Mouse (Mus musculus): Measurements from ENCODE around the gene Alg5. TPM values are rescaled to one million over a fixed set of nuclear protein-coding genes. Genes with fewer than 3 reads are reported as not detected.

Alg5 gene
- total RNA-seq, 2 experiments from 2014 or later, result 8.1 to 11.7 TPM

DNA sequence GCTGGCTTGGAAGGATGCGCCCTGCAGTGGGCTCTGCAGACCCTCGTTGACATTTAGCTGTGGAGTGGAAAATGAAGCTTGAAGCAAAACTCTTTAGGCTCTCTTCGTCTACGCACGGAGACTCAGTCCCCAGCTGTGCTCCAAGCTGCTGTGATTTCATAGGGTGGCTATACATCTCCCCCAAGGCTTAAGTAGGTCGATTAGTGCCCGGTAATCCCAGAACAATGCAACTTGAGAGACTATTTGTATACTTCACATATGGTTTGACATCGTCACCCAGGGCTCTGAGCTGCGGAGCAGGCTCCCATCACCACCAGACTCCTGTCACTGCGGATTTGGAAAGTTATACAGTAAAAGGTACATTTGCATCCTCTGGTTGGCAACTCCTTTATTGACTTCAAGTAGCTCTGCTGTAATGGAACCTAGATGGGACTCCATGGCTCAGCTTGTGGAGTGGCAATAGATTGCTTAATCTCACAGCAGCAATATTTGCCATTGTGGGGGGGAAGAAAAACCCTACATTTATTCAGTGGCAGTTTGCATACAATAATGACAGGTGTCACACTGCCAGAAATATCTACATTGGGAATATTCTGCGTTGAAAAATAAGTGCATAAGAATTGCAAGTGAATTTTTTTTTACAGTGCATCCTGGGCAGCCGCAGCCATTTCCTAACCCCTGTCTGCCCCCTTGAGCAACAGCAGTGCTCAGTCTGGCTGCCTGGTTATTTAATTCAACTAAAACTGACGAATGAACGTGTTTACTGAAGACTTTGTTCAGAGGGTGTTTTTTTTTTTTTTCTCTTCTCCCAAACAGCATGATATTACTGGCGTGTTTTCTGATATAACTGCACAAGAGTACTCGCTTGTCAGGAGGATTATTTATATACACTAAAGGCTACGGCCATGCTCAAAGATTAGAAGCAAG, 34.3 kb downstream of the Alg5 start:
- intact Hi-C loops (cut with DNase I; ENCODE audit: low total_unique reads), result no loop called here
- no peak for DNase-seq

GRCm38 (mm10) chr3:54773613-54774012, 38.3 kb downstream of the Alg5 start:
- no peak for DNase-seq
- intact Hi-C loops (cut with DNase I; ENCODE audit: low total_unique reads), result no loop called here

DNA sequence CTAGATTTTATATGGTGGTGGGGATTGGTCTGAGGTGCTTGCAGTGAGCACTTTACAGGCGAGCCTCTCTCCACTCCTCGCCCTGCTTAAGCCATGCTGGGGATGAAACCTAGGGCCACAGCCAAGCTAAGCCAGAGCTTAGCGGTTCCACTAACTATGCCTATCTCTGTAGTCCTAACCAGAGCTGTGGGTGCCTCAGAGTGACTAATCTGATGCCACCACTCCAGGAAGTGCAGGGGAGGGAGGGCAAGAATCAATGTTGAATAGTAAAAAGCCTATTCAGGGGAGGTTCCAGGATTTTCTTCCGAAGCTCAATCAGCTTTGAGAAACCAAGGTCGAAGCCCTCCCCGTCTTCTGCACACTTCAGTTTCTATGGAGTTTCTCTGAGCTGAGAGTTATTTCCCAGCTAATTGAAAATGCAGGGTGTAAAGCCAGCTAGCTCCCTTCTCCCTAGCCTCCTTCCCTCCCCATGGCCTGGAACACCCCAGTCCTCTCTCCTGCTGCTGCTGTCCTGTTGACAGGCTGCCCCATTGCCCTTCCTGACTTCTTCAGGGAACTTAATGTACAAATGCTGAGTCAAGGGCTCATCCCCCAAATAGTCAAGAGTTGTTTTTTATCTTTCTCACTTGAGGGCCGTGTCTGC, 40.8 kb downstream of the Alg5 start:
- no peak for DNase-seq
- intact Hi-C loops (cut with DNase I; ENCODE audit: low total_unique reads), result no loop called here

GRCm38 (mm10) chr3:54790601-54791000, 55.3 kb downstream of the Alg5 start:
- intact Hi-C loops (cut with DNase I; ENCODE audit: low total_unique reads), result no loop called here
- no peak for DNase-seq

DNA sequence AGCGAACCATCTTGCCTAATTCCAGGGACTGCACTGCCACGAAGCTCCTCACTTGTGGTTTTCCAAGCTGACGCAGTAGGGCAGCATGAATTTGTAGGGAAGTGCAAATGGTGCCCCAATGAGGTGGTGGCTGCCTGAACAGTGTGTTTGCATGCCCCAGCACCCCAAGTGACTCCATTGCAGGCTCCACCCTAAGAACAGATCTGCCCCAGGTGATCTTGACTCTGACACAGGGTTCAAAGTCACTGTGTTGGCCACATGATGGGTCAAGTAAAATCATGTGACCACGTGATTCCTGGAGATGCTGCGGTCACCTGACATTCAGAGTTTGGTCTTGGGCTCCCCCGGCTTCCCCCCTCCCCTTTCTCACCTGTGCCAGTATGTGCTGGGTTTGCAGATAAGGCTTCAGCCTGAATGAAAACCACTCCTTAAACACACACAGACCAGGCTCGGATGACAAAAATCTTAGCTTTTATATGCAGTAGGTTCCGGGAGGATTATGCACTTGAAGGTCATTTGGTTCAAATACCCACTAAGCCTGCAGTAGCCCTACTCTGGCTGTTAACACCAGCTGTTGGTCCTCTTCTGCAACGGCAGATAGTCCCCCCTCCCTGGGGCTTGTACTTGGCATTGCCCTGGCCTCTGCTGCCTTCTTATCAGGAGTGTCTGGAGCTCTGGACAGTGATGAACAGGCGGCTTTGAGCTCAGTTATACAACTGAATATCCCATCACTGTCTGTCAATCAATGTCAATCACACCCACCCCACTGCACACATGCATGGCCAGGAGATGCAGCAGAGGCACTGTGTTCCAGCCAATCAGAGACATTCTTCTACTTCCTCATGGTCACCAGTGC, 56.7 kb downstream of the Alg5 start:
- intact Hi-C loops (cut with DNase I; ENCODE audit: low total_unique reads), result no loop called here
- no peak for DNase-seq

DNA sequence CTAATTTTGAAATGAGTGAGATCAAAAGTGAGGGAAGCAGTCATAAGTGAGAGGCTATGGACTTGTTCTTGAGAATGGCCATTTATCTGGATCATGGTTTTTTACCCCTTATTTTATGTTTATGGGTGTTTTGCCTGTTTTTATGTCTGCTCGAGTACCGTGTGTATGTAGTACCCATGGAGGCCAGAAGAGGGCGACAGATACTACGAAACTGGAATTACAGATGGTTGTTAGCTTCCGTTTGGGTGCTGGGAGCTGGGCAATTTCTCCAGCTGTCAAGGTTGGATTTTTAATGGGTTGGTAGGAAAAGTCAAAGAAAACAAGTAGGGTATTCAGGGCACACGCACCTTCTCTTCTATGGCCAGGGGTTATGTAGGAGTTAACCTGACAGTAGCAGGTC, 58.4 kb downstream of the Alg5 start:
- intact Hi-C loops (cut with DNase I; ENCODE audit: low total_unique reads), result no loop called here

GRCm38 (mm10) chr3:54795379-54795778, 60.0 kb downstream of the Alg5 start:
- no peak for DNase-seq
- intact Hi-C loops (cut with DNase I; ENCODE audit: low total_unique reads), result no loop called here

More for the DNA sequence above, 58.4 kb downstream of the Alg5 start:
- DNase-seq, result no peak

GRCm38 (mm10) chr3:54795806-54796205, 60.5 kb downstream of the Alg5 start:
- intact Hi-C loops (cut with DNase I; ENCODE audit: low total_unique reads), result no loop called here
- no peak for DNase-seq

DNA sequence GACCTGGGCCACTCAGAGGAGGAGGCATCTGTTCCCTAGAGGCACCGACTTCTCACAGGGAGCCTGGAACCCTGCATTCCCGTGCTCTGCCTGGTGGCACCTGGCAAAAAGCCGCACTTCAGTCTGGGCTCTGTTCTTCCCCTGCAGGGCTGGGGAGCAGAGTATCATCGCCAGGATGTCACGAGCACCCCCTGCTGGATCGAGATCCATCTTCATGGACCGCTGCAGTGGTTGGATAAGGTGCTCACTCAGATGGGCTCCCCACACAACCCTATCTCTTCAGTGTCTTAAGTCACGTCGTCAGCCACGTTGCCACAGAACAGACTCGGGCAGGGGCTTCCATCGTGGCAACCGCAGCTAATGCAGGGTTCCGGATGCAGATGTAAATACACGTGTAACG, 61.9 kb downstream of the Alg5 start:
- peak; percentile 36 for DNase-seq
- intact Hi-C loops (cut with DNase I; ENCODE audit: low total_unique reads), result no loop called here

Other genes with a start within 250 kb of the Alg5 start
- 10 to 100 TPM; 13.3 to 15.0 TPM for gene Supt20, start 42.7 kb upstream of the Alg5 start, total RNA-seq (2021)
- not detected for gene Gm21958, start 21.2 kb upstream of the Alg5 start, total RNA-seq (2021)
- gene Exosc8, start 146 bp upstream of the Alg5 start, total RNA-seq (2021), result 10 to 100 TPM; 10.1 to 11.7 TPM
- under 1 TPM; 0.11 to 0.39 TPM for gene Smad9, start 20.0 kb downstream of the Alg5 start, total RNA-seq (2021)
- gene Rfxap, start 72.3 kb downstream of the Alg5 start, total RNA-seq (2021), result 10 to 100 TPM; 23.0 to 23.7 TPM
- gene Sertm1, start 180.3 kb downstream of the Alg5 start, total RNA-seq (2021), result not detected